Mouse (Mus musculus): Measurements from ENCODE around the gene Vmp1. TPM values are rescaled to one million over a fixed set of nuclear protein-coding genes. Genes with fewer than 3 reads are reported as not detected.

Vmp1 gene
- polyA plus RNA-seq, 1 experiment from 2014 or later = 222 TPM

- Histone ChIP-seq H3K4me2 (ENCODE audit: low read length) (no peak overlapping the region), H3K27ac (no peak overlapping the region), H3K4me3 (replicated peaks; ENCODE audit: low read depth, low read length) (no peak overlapping the region), H3K9me3 (replicated peaks; ENCODE audit: low read length) (no peaks in the 10 kb centered on the region), H3K9ac (ENCODE audit: low read depth, low read length) (no peak overlapping the region), H3K27me3 (ENCODE audit: insufficient read depth, low read length) (no peaks in the 10 kb centered on the region), H3K4me1 (replicated peaks; ENCODE audit: insufficient read depth, low read length) (no peaks in the 10 kb centered on the region), H3K36me3 (ENCODE audit: insufficient read depth, low read length) (no peaks in the 10 kb centered on the region)
- peak; percentile 85 for TF ChIP-seq CTCF (IDR thresholded peaks at IDR 0.05; ENCODE audit: low read depth)
- DNase-seq (ENCODE audit: low spot score) (peak; percentile 89), ATAC-seq (replicated peaks; ENCODE audit: low FRiP score, low read depth) (peak; percentile 35; the same call in 1 of the 2 replicates)
- WGBS = 65% methylated on average over 3 of the region's 3 CpGs
Measured at GRCm38 (mm10) chr11:86568425-86568824, 115.2 kb downstream of the Vmp1 start.

DNA sequence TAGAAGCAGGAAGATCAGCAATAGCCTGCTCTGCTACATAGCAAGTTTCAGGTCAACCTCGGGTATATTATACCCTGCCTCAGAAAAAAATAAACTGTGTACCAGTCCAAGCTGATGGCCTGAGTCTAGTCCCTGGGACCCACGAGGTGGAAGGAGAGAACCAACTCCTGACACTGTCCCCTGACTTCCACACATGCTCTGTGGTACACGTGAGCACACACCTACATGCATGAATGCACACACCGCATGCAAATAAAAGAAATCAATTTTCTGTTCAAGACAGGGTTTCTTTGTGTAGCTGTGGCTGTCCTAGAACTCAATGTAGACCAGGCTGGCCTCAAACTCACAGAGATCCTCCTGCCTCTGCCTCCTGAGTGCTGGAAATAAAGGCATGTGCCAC is 125.4 kb downstream of the Vmp1 start:
- Histone ChIP-seq H3K4me1 (replicated peaks; ENCODE audit: insufficient read depth, low read length) (no peaks in the 10 kb centered on the region), H3K27ac (no peak overlapping the region), H3K27me3 (ENCODE audit: insufficient read depth, low read length) (no peaks in the 10 kb centered on the region), H3K9me3 (replicated peaks; ENCODE audit: low read length) (no peaks in the 10 kb centered on the region), H3K4me3 (replicated peaks; ENCODE audit: low read depth, low read length) (no peak overlapping the region), H3K36me3 (ENCODE audit: insufficient read depth, low read length) (peaks cover 15% of the 10 kb centered on the region; the same call in 1 of the 2 replicates), H3K9ac (ENCODE audit: low read depth, low read length) (no peak overlapping the region), H3K4me2 (ENCODE audit: low read length) (no peak overlapping the region)
- 72% methylated on average over 4 of the region's 4 CpGs for WGBS
- ATAC-seq (replicated peaks; ENCODE audit: low FRiP score, low read depth) = no peak
- no peak for TF ChIP-seq CTCF (IDR thresholded peaks at IDR 0.05; ENCODE audit: low read depth)
- DNase-seq (ENCODE audit: low spot score) = no peak

GRCm38 (mm10) chr11:86553525-86553924 is 130.1 kb downstream of the Vmp1 start:
- Histone ChIP-seq H3K36me3 (ENCODE audit: insufficient read depth, low read length) (0 out of 2 replicates have a peak, but pooled peaks cover 7% of the 10 kb centered on the region), H3K27me3 (ENCODE audit: insufficient read depth, low read length) (no peaks in the 10 kb centered on the region), H3K27ac (no peak overlapping the region), H3K9me3 (replicated peaks; ENCODE audit: low read length) (no peaks in the 10 kb centered on the region), H3K9ac (ENCODE audit: low read depth, low read length) (no peak overlapping the region), H3K4me1 (replicated peaks; ENCODE audit: insufficient read depth, low read length) (no peaks in the 10 kb centered on the region), H3K4me3 (replicated peaks; ENCODE audit: low read depth, low read length) (no peak overlapping the region), H3K4me2 (ENCODE audit: low read length) (no peak overlapping the region)
- ATAC-seq (replicated peaks; ENCODE audit: low FRiP score, low read depth) (no peak), DNase-seq (ENCODE audit: low spot score) (no peak)
- no peak for TF ChIP-seq CTCF (IDR thresholded peaks at IDR 0.05; ENCODE audit: low read depth)
- 93% methylated on average over 6 of the region's 6 CpGs for WGBS

- no peak for DNase-seq (ENCODE audit: low spot score)
- no peak overlapping the region for H3K4me2 ChIP-seq (ENCODE audit: low read length)
- H3K27me3 ChIP-seq (ENCODE audit: insufficient read depth, low read length) = no peaks in the 10 kb centered on the region
- no peak for ATAC-seq (replicated peaks; ENCODE audit: low FRiP score, low read depth)
- H3K9ac ChIP-seq (ENCODE audit: low read depth, low read length) = no peak overlapping the region
- 0 out of 2 replicates have a peak, but pooled peaks cover 3% of the 10 kb centered on the region for H3K4me1 ChIP-seq (replicated peaks; ENCODE audit: insufficient read depth, low read length)
- no peaks in the 10 kb centered on the region for H3K36me3 ChIP-seq (ENCODE audit: insufficient read depth, low read length)
- no peak for TF ChIP-seq CTCF (IDR thresholded peaks at IDR 0.05; ENCODE audit: low read depth)
- H3K4me3 ChIP-seq (replicated peaks; ENCODE audit: low read depth, low read length) = no peak overlapping the region
- WGBS = 100% methylated on average over 1 of the region's 1 CpGs
- H3K9me3 ChIP-seq (replicated peaks; ENCODE audit: low read length) = no peaks in the 10 kb centered on the region
- H3K27ac ChIP-seq = no peak overlapping the region
Measured at GRCm38 (mm10) chr11:86547412-86547811, 136.2 kb downstream of the Vmp1 start.

DNA sequence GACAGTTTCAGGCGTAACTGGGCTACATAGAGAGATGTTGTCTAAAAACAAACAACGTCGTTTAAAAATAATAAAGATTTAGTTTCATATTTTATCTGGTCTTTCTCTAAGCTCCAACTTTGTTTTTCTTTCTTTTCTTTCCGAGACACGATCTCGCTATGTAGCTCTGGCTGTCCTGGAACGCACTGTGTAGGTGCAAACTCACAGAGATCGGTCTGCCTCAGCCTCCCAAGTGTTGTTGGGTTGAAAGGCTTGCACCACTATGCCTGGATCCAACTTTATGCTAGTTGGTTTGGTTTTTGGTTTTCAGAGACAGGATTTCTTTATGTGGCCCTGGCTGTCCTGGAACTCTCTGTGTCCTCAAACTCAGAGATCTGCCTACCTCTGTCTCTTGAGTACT is 138.1 kb downstream of the Vmp1 start:
- Histone ChIP-seq H3K9ac (ENCODE audit: low read depth, low read length) (peak overlapping the region; percentile 95), H3K36me3 (ENCODE audit: insufficient read depth, low read length) (no peaks in the 10 kb centered on the region), H3K9me3 (replicated peaks; ENCODE audit: low read length) (no peaks in the 10 kb centered on the region), H3K4me2 (ENCODE audit: low read length) (peak overlapping the region; percentile 62), H3K27ac (no peak overlapping the region), H3K4me3 (replicated peaks; ENCODE audit: low read depth, low read length) (peak overlapping the region; percentile 89), H3K27me3 (ENCODE audit: insufficient read depth, low read length) (no peaks in the 10 kb centered on the region), H3K4me1 (replicated peaks; ENCODE audit: insufficient read depth, low read length) (0 out of 2 replicates have a peak, but pooled peaks cover 3% of the 10 kb centered on the region)
- TF ChIP-seq CTCF (IDR thresholded peaks at IDR 0.05; ENCODE audit: low read depth) = no peak
- DNase-seq (ENCODE audit: low spot score) (no peak), ATAC-seq (replicated peaks; ENCODE audit: low FRiP score, low read depth) (no peak)
- 71% methylated on average over 8 of the region's 8 CpGs for WGBS

DNA sequence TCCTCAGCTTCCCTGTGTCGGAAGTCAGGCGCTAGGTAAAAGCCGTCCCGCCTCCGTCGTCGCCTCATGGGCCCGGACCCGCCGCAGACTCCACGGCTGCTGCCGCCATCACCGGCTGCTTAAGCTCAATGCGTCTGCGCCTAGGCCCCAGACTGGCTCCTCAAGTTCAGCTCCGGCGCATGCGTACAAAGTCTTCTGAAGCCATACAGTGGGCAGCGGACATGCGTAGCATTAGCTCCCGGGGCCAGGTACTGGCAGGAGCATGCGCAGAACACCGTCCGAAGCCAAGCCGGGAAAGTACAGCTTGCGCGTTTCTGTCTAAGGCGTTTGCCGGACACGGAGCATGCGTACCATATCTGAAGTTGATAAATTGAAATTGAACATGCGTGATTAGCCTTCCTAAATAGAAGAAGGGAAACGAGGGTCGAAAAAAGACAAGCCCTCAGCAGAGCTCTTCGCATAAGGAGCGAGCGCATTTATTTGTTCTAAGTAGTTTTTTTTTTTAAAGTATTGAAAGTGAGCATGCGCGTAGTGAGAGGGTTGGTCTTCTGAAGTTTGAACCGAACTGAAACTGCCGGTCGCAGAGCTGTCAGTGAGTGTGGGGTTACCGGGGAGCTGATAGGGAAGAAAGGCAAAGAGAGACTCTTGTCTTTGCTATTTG is 138.9 kb downstream of the Vmp1 start, which contains the start of the genes Rps6kb1 and Tubd1:
Rps6kb1 (minus strand) TSS at position 167 of the 661 bp plus-strand sequence.
Tubd1 (plus strand) TSS at position 353 of the 661 bp plus-strand sequence.
- under 1% methylated on average over 43 of the region's 43 CpGs for WGBS
- ATAC-seq (replicated peaks; ENCODE audit: low FRiP score, low read depth) = peak; percentile 96

More for the DNA sequence above, 138.9 kb downstream of the Vmp1 start, which contains the start of the genes Rps6kb1 and Tubd1:
- peak within 1 kb of the TSS; percentile 72 for H3K4me2 ChIP-seq (ENCODE audit: low read length)
- H3K9me3 ChIP-seq (replicated peaks; ENCODE audit: low read length) = no peaks in the 10 kb centered on the region
- H3K27ac ChIP-seq = peak within 1 kb of the TSS; percentile 87
- peak within 1 kb of the TSS; percentile 89 for H3K4me3 ChIP-seq (replicated peaks; ENCODE audit: low read depth, low read length)
- DNase-seq (ENCODE audit: low spot score) = peak; percentile 100
- no peaks in the 10 kb centered on the region for H3K36me3 ChIP-seq (ENCODE audit: insufficient read depth, low read length)
- H3K9ac ChIP-seq (ENCODE audit: low read depth, low read length) = peak within 1 kb of the TSS; percentile 95
- TF ChIP-seq CTCF (IDR thresholded peaks at IDR 0.05; ENCODE audit: low read depth) = no peak
- H3K27me3 ChIP-seq (ENCODE audit: insufficient read depth, low read length) = no peaks in the 10 kb centered on the region
- 0 out of 2 replicates have a peak, but pooled peaks cover 3% of the 10 kb centered on the region for H3K4me1 ChIP-seq (replicated peaks; ENCODE audit: insufficient read depth, low read length)

All from kidney, postnatal 0 days (tissue).